Mouse (Mus musculus): ENCODE measurements around the gene Agap2.

Gene Agap2

GRCm38 (mm10) chr10:127100414-127100813, 25.3 kb downstream of the Agap2 start:
- DNase-seq (ENCODE audit: low spot score in 2 of 2): no peak

GRCm38 (mm10) chr10:127101151-127101550, 26.1 kb downstream of the Agap2 start:
- DNase-seq (ENCODE audit: low spot score in 2 of 2): no peak

GRCm38 (mm10) chr10:127103631-127104030, 28.5 kb downstream of the Agap2 start:
- no peak for DNase-seq (ENCODE audit: low spot score in 2 of 2)

- DNase-seq (ENCODE audit: low spot score in 2 of 2): no peak
Observed at GRCm38 (mm10) chr10:127107563-127108261, 32.6 kb downstream of the Agap2 start.

GRCm38 (mm10) chr10:127108262-127108583, 33.1 kb downstream of the Agap2 start:
- DNase-seq (ENCODE audit: low spot score in 2 of 2): no peak

- DNase-seq (ENCODE audit: low spot score in 2 of 2): no peak
Observed at GRCm38 (mm10) chr10:127111001-127111887, 36.2 kb downstream of the Agap2 start.

GRCm38 (mm10) chr10:127114408-127114807, 39.3 kb downstream of the Agap2 start:
- no peak for DNase-seq (ENCODE audit: low spot score in 2 of 2)

- no peak for DNase-seq (ENCODE audit: low spot score in 2 of 2)
Observed at GRCm38 (mm10) chr10:127115068-127115467, 40.0 kb downstream of the Agap2 start.

- no peak for DNase-seq (ENCODE audit: low spot score in 2 of 2)
Observed at GRCm38 (mm10) chr10:127118470-127118869, 43.4 kb downstream of the Agap2 start.

- no peak for DNase-seq (ENCODE audit: low spot score in 2 of 2)
Observed at GRCm38 (mm10) chr10:127119229-127119628, 44.1 kb downstream of the Agap2 start.

GRCm38 (mm10) chr10:127120301-127121065, 45.4 kb downstream of the Agap2 start:
- DNase-seq (ENCODE audit: low spot score in 2 of 2): peak in 1 of 2 experiments; percentile 30

GRCm38 (mm10) chr10:127121066-127121477, 46.0 kb downstream of the Agap2 start, which contains the start of gene Os9:
TSS of gene Os9 (minus strand) at chr10:127121131.
- peak; percentile 97 for DNase-seq (ENCODE audit: low spot score in 2 of 2)

GRCm38 (mm10) chr10:127122018-127122417, 46.9 kb downstream of the Agap2 start:
- no peak for DNase-seq (ENCODE audit: low spot score in 2 of 2)

GRCm38 (mm10) chr10:127122784-127123435, 47.8 kb downstream of the Agap2 start:
- peak; percentile 59 to 69 for DNase-seq (ENCODE audit: low spot score in 2 of 2)

- DNase-seq (ENCODE audit: low spot score in 2 of 2): peak; percentile 91 to 92
Observed at GRCm38 (mm10) chr10:127123436-127123805, 48.3 kb downstream of the Agap2 start.

- peak in 1 of 2 experiments; percentile 39 for DNase-seq (ENCODE audit: low spot score in 2 of 2)
Observed at GRCm38 (mm10) chr10:127125210-127126001, 50.3 kb downstream of the Agap2 start.

- no peak for DNase-seq (ENCODE audit: low spot score in 2 of 2)
Observed at GRCm38 (mm10) chr10:127126579-127126978, 51.5 kb downstream of the Agap2 start.

GRCm38 (mm10) chr10:127127711-127128279, 52.7 kb downstream of the Agap2 start:
- DNase-seq (ENCODE audit: low spot score in 2 of 2): no peak

GRCm38 (mm10) chr10:127129431-127129830, 54.3 kb downstream of the Agap2 start:
- no peak for DNase-seq (ENCODE audit: low spot score in 2 of 2)

- no peak for DNase-seq (ENCODE audit: low spot score in 2 of 2)
Observed at GRCm38 (mm10) chr10:127132469-127132868, 57.4 kb downstream of the Agap2 start.
